ENCODE assay signal across 8 mouse cellular contexts in the genomic region with DNA sequence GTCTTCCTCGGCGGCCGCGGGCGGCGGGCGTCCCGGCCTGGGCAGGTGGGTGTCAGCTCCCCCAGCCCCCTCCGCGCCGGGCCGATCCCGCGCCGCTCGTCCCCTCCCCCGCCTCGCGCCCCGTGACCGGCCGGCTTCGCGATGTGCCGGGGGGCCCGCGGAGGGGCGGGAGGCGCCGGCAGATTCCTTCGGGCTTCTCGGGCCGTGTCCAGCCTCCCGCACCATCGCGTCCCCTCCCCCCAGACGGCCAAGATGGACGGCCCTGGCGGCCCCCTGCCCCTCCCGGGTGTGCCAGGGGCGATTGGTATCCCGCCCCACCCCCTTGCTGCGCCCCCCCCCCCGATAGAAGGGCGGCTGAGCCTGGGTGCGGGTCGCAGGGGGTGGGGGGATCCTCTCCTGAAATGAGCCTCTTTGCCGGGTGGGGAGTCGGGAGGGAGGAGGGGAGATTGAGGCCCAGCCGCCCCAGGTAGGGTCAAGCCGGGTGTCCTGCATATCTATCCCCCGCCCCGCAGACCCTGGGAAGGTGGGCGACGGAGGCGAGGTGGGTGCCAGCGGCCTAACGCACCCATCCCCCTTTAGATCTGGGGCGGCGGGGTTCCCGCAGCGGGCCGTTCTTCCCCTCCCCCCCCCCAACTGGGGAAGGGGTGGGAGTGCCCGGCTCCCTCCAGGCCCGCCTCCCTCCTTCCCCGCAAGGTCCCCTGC. TPM values are rescaled to one million over a fixed set of nuclear protein-coding genes. Genes with fewer than 3 reads are reported as not detected.
A peak's percentile ranks its signal among the peaks of the same experiment; 100 is the strongest.
DNase-seq lines count a peak whose midpoint lies in the region; ATAC-seq lines count a peak whose summit lies in the region.

No protein-coding gene starts in this region.

- peak overlapping the region; percentile 97 for H3K27ac ChIP-seq in hindbrain, embryonic 14.5 days
- peak overlapping the region; percentile 95 for H3K27ac ChIP-seq in liver, embryonic 13.5 days
- H3K27ac ChIP-seq in neural tube, embryonic 11.5 days (ENCODE audit: low read depth, low read length) = peak overlapping the region; percentile 90

- peaks cover 22% of the 10 kb centered on the region for H3K4me1 ChIP-seq in hindbrain, embryonic 14.5 days (replicated peaks; ENCODE audit: control insufficient read depth, insufficient read depth, low read length)
- peaks cover 63% of the 10 kb centered on the region for H3K4me1 ChIP-seq in liver, embryonic 13.5 days (replicated peaks)
- peaks cover 14% of the 10 kb centered on the region; the same call in 1 of the 2 replicates for H3K4me1 ChIP-seq in neural tube, embryonic 11.5 days (ENCODE audit: control insufficient read depth, insufficient read depth, low read length)

- WGBS in hindbrain, embryonic 14.5 days = under 1% methylated on average over 48 of the region's 66 CpGs
- WGBS in liver, embryonic 13.5 days (ENCODE audit: insufficient replicate concordance) = 2% methylated on average over 52 of the region's 66 CpGs
- under 1% methylated on average over 27 of the region's 66 CpGs for WGBS in neural tube, embryonic 11.5 days

- H3K9me3 ChIP-seq in hindbrain, embryonic 14.5 days (ENCODE audit: control insufficient read depth, low read length) = no peaks in the 10 kb centered on the region
- H3K9me3 ChIP-seq in liver, embryonic 13.5 days (replicated peaks) = no peaks in the 10 kb centered on the region
- no peaks in the 10 kb centered on the region for H3K9me3 ChIP-seq in neural tube, embryonic 11.5 days (ENCODE audit: control insufficient read depth, low read length)

- peak; percentile 39 for ATAC-seq in hindbrain, embryonic 14.5 days (ENCODE audit: low FRiP score)
- peak; percentile 14 for ATAC-seq in liver, embryonic 13.5 days (ENCODE audit: low read depth)
- peak; percentile 50 for ATAC-seq in neural tube, embryonic 11.5 days (ENCODE audit: insufficient read depth, low FRiP score, low TSS enrichment)

- no peaks in the 10 kb centered on the region for H3K27me3 ChIP-seq in hindbrain, embryonic 14.5 days (ENCODE audit: control insufficient read depth, insufficient read depth, low read length)
- no peaks in the 10 kb centered on the region for H3K27me3 ChIP-seq in liver, embryonic 13.5 days
- H3K27me3 ChIP-seq in neural tube, embryonic 11.5 days (ENCODE audit: control insufficient read depth, insufficient read depth, low read length) = no peaks in the 10 kb centered on the region

- peak overlapping the region; percentile 100 for H3K4me3 ChIP-seq in hindbrain, embryonic 14.5 days (replicated peaks; ENCODE audit: low read length)
- H3K4me3 ChIP-seq in liver, embryonic 13.5 days (replicated peaks) = peak overlapping the region; percentile 97
- H3K4me3 ChIP-seq in neural tube, embryonic 11.5 days (ENCODE audit: low read depth, low read length) = peak overlapping the region; percentile 99

- peak overlapping the region; percentile 93 for H3K4me2 ChIP-seq in hindbrain, embryonic 14.5 days (replicated peaks)
- peak overlapping the region; percentile 99 for H3K4me2 ChIP-seq in liver, embryonic 13.5 days
- peak overlapping the region; percentile 87 for H3K4me2 ChIP-seq in neural tube, embryonic 11.5 days (ENCODE audit: low read depth)

- peak; percentile 23 to 34 for DNase-seq in left cerebral cortex, adult 18-20 months (ENCODE audit: low spot score in 2 of 2)
- DNase-seq in left cerebral cortex, adult 11 months (ENCODE audit: low spot score) = no peak
- peak; percentile 37 for DNase-seq in cerebellum, adult 8-10 months
- DNase-seq in forelimb bud, embryonic 11.5 days (ENCODE audit: low read depth, low spot score) = peak; percentile 35
- peak; percentile 42 for DNase-seq in hindbrain, embryonic 14.5 days (ENCODE audit: low spot score)
- DNase-seq in liver, embryonic 13.5 days = peak; percentile 22
- peak; percentile 68 for DNase-seq in neural tube, embryonic 11.5 days (ENCODE audit: low spot score)
- peak; percentile 23 to 26 for DNase-seq in thymus, postnatal 10 days (ENCODE audit: low spot score in 2 of 2)

- H3K9ac ChIP-seq in hindbrain, embryonic 14.5 days = peak overlapping the region; percentile 97
- H3K9ac ChIP-seq in liver, embryonic 13.5 days = peak overlapping the region; percentile 98
- H3K9ac ChIP-seq in neural tube, embryonic 11.5 days (ENCODE audit: low read length) = peak overlapping the region; percentile 97

- H3K36me3 ChIP-seq in hindbrain, embryonic 14.5 days (replicated peaks; ENCODE audit: control insufficient read depth, insufficient read depth) = no peaks in the 10 kb centered on the region
- H3K36me3 ChIP-seq in liver, embryonic 13.5 days = peaks cover 7% of the 10 kb centered on the region; the same call in 1 of the 2 replicates
- peaks cover 3% of the 10 kb centered on the region for H3K36me3 ChIP-seq in neural tube, embryonic 11.5 days (ENCODE audit: control insufficient read depth, insufficient read depth, low read length)

RNA-seq across cellular contexts. Expression of a gene that starts 1.2 kb away (rescaled TPM):
- total RNA-seq in left cerebral cortex, adult 18-20 months (2021) = 100 to 1,000 TPM; 215 to 226 TPM
- polyA plus RNA-seq in hindbrain, embryonic 14.5 days (2014; fragmentation: Nextera tagmentation; extraction: Ambion mirVana) = 81.6 and 90.5 TPM in 2 replicates
- 16.0 and 17.6 TPM in 2 replicates for polyA plus RNA-seq in liver, embryonic 13.5 days (2015; fragmentation: Nextera tagmentation; extraction: Ambion mirVana)
- 101 and 102 TPM in 2 replicates for polyA plus RNA-seq in neural tube, embryonic 11.5 days (2014; fragmentation: Nextera tagmentation; extraction: Ambion mirVana)

RNA-seq across cellular contexts. Expression of a gene that starts 52.0 kb away (rescaled TPM):
- total RNA-seq in left cerebral cortex, adult 18-20 months (2021) = 10 to 100 TPM; 65.2 to 67.6 TPM
- polyA plus RNA-seq in hindbrain, embryonic 14.5 days (2014; fragmentation: Nextera tagmentation; extraction: Ambion mirVana) = 41.5 and 47.3 TPM in 2 replicates
- 23.9 and 25.5 TPM in 2 replicates for polyA plus RNA-seq in liver, embryonic 13.5 days (2015; fragmentation: Nextera tagmentation; extraction: Ambion mirVana)
- 47.9 and 51.3 TPM in 2 replicates for polyA plus RNA-seq in neural tube, embryonic 11.5 days (2014; fragmentation: Nextera tagmentation; extraction: Ambion mirVana)

RNA-seq across cellular contexts. Expression of a gene that starts 52.1 kb away (rescaled TPM):
- total RNA-seq in left cerebral cortex, adult 18-20 months (2021) = 1 to 10 TPM; 4.5 to 5.3 TPM
- polyA plus RNA-seq in hindbrain, embryonic 14.5 days (2014; fragmentation: Nextera tagmentation; extraction: Ambion mirVana) = 1.7 and 2.2 TPM in 2 replicates
- 2.0 and 2.4 TPM in 2 replicates for polyA plus RNA-seq in liver, embryonic 13.5 days (2015; fragmentation: Nextera tagmentation; extraction: Ambion mirVana)
- polyA plus RNA-seq in neural tube, embryonic 11.5 days (2014; fragmentation: Nextera tagmentation; extraction: Ambion mirVana) = 2.5 and 2.8 TPM in 2 replicates
